In the genomic region with DNA sequence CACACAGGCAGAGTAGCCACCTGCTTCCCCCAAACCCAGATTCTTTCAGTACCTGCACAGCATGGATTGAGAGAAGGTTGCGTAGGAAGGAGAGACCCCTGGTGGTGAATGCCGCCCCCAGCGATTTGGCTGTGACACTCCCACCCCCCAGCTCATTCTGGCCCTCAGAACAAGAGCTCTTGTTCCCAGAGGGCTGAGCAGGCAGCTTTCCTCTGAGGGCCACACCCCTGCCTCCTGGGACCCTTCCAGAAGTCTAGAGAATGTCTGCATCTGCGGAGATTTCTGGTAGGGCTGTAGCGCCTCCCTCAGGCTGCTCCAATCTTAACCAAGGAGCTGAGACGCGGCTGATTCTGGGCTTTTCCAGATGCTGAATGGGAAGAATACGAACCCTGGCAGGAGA, we compare ENCODE assay signal across 9 mouse cellular contexts.
DNase-seq lines count a peak whose midpoint lies in the region; ATAC-seq lines count a peak whose summit lies in the region.
"Had no signal": no experiment of that assay in that cellular context is flagged by ENCODE, and none has a peak within 500 bp of the region (broad histone marks: within the 10 kb centered on the region; RNA-seq: fewer than 3 reads in every experiment).

No protein-coding gene starts in this region.

- peak overlapping the region; percentile 41 for H3K27ac ChIP-seq in kidney, embryonic 16.5 days (ENCODE audit: low read length)
- peak overlapping the region; percentile 16; the same call in 1 of the 2 replicates for H3K27ac ChIP-seq in limb, embryonic 11.5 days (replicated peaks; ENCODE audit: low read depth, low read length)
- H3K27ac ChIP-seq in neural tube, embryonic 15.5 days (replicated peaks): peak overlapping the region; percentile 33; the same call in 1 of the 2 replicates

- no peaks in the 10 kb centered on the region for H3K36me3 ChIP-seq in kidney, embryonic 16.5 days (ENCODE audit: insufficient read depth, low read length)
- no peaks in the 10 kb centered on the region for H3K36me3 ChIP-seq in limb, embryonic 11.5 days (ENCODE audit: control insufficient read depth, insufficient read depth, low read length)
- no peaks in the 10 kb centered on the region for H3K36me3 ChIP-seq in neural tube, embryonic 15.5 days
- H3K36me3 ChIP-seq: embryonic facial prominence, embryonic 12.5 days had no signal

- no peaks in the 10 kb centered on the region for H3K9me3 ChIP-seq in kidney, embryonic 16.5 days (ENCODE audit: low read length)
- no peaks in the 10 kb centered on the region for H3K9me3 ChIP-seq in limb, embryonic 11.5 days (ENCODE audit: control insufficient read depth, low read length)
- H3K9me3 ChIP-seq in neural tube, embryonic 15.5 days (replicated peaks): no peaks in the 10 kb centered on the region
- H3K9me3 ChIP-seq: embryonic facial prominence, embryonic 12.5 days had no signal

- no peak overlapping the region for H3K4me2 ChIP-seq in kidney, embryonic 16.5 days (replicated peaks; ENCODE audit: low read depth, low read length)
- H3K4me2 ChIP-seq in limb, embryonic 11.5 days (ENCODE audit: low read depth, severe bottlenecking): no peak overlapping the region
- H3K4me2 ChIP-seq in neural tube, embryonic 15.5 days: no peak overlapping the region
- H3K4me2 ChIP-seq: embryonic facial prominence, embryonic 12.5 days had no signal

- peak; percentile 39; the same call in 1 of the 2 replicates for ATAC-seq in kidney, embryonic 16.5 days (ENCODE audit: low FRiP score, low TSS enrichment)
- ATAC-seq in limb, embryonic 11.5 days (ENCODE audit: insufficient number of reproducible peaks, low FRiP score, low TSS enrichment, low read depth): no peak
- ATAC-seq in neural tube, embryonic 15.5 days (ENCODE audit: low FRiP score): no peak
- no peak for ATAC-seq in CD4-positive, CD25-positive, alpha-beta regulatory T cell, adult 4 months

- no peak for DNase-seq in kidney, adult 11 months
- DNase-seq in R1 (ENCODE audit: low read depth, low spot score): peak; percentile 93
- peak; percentile 41 to 50 for DNase-seq in gastrocnemius, postnatal 4 days (ENCODE audit: low spot score in 2 of 2)
- DNase-seq in limb, embryonic 11.5 days (ENCODE audit: low spot score): peak; percentile 61
- DNase-seq in adrenal gland, postnatal 4 days (ENCODE audit: low spot score in 2 of 2): no peak

- H3K9ac ChIP-seq in kidney, embryonic 16.5 days (replicated peaks; ENCODE audit: low read length): no peak overlapping the region
- H3K9ac ChIP-seq in limb, embryonic 11.5 days (ENCODE audit: low read length): no peak overlapping the region
- H3K9ac ChIP-seq in neural tube, embryonic 15.5 days (replicated peaks): no peak overlapping the region
- H3K9ac ChIP-seq: embryonic facial prominence, embryonic 12.5 days had no signal

- no peaks in the 10 kb centered on the region for H3K27me3 ChIP-seq in kidney, embryonic 16.5 days (ENCODE audit: insufficient read depth, low read length)
- H3K27me3 ChIP-seq in limb, embryonic 11.5 days (ENCODE audit: control insufficient read depth, insufficient read depth, low read length): no peaks in the 10 kb centered on the region
- H3K27me3 ChIP-seq in neural tube, embryonic 15.5 days (replicated peaks): no peaks in the 10 kb centered on the region
- H3K27me3 ChIP-seq: embryonic facial prominence, embryonic 12.5 days had no signal

- no peak overlapping the region for H3K4me3 ChIP-seq in kidney, embryonic 16.5 days (ENCODE audit: low read length)
- H3K4me3 ChIP-seq in limb, embryonic 11.5 days (ENCODE audit: low read depth, low read length): no peak overlapping the region
- no peak overlapping the region for H3K4me3 ChIP-seq in neural tube, embryonic 15.5 days (replicated peaks)
- H3K4me3 ChIP-seq: embryonic facial prominence, embryonic 12.5 days had no signal

- WGBS in kidney, embryonic 16.5 days: 40% methylated on average over 8 of the region's 8 CpGs
- WGBS in limb, embryonic 11.5 days: 30% methylated on average over 8 of the region's 8 CpGs
- WGBS in neural tube, embryonic 15.5 days: 21% methylated on average over 8 of the region's 8 CpGs

- H3K4me1 ChIP-seq in kidney, embryonic 16.5 days (ENCODE audit: insufficient read depth, low read length): peaks cover 31% of the 10 kb centered on the region
- peaks cover 40% of the 10 kb centered on the region for H3K4me1 ChIP-seq in limb, embryonic 11.5 days (ENCODE audit: control insufficient read depth, insufficient read depth, low read length)
- peaks cover 56% of the 10 kb centered on the region for H3K4me1 ChIP-seq in neural tube, embryonic 15.5 days

Comparison
In these comparisons a context has a peak if more than half of its experiments do, and no peak if none do; other contexts are left out.
1. DNase-seq: peak in R1 (single experiment), gastrocnemius, postnatal 4 days (2 of 2) and limb, embryonic 11.5 days (single experiment); none in kidney, adult 11 months (single experiment) and adrenal gland, postnatal 4 days (0 of 2).
2. Peak in every context shown above with its lines, with median percentiles within 50 percentile points of each other: H3K27ac ChIP-seq.